Mouse (Mus musculus) G1E (cell line): ENCODE measurements around the gene Klhl26. TPM values are rescaled to one million over a fixed set of nuclear protein-coding genes. Genes with fewer than 3 reads are reported as not detected.

Experiments used
- ATAC-seq: 2 replicates; pipeline ENCODE4 v1.8.0; 2016; ENCODE audit warnings: mild to moderate bottlenecking; ENCODE audit not compliant: insufficient number of reproducible peaks, poor library complexity, low FRiP score, severe bottlenecking; ENCODE audit errors: extremely low read depth
- DNase-seq: peaks from one replicate; pipeline ENCODE4 v3.0.0; 2012; ENCODE audit warnings: low spot score
- H3K27me3 ChIP-seq: 2 replicates; pipeline ENCODE4 v1.6.1; 2012; ENCODE audit warnings: mild to moderate bottlenecking, low read length, inconsistent platforms; ENCODE audit not compliant: insufficient read depth
- H3K36me3 ChIP-seq: replicated peaks from 2 replicates; pipeline ENCODE3; 2012; ENCODE audit warnings: mild to moderate bottlenecking, inconsistent platforms
- H3K4me1 ChIP-seq: 2 replicates; pipeline ENCODE4 v1.6.1; 2012; ENCODE audit warnings: low read depth, low read length, inconsistent platforms, mixed read lengths; ENCODE audit not compliant: insufficient read depth
- H3K4me3 ChIP-seq: 2 replicates; pipeline ENCODE4 v1.5.1; 2012; ENCODE audit warnings: low read depth, mild to moderate bottlenecking, inconsistent platforms, low read length, moderate library complexity, mixed read lengths
- H3K9me3 ChIP-seq: replicated peaks from 2 replicates; pipeline ENCODE4 v1.6.1; 2012; ENCODE audit warnings: inconsistent platforms
- CTCF ChIP-seq: IDR thresholded peaks from 2 replicates; pipeline ENCODE4 v1.5.1; 2012; ENCODE audit warnings: low read depth, low read length, inconsistent platforms, mixed read lengths
- GATA1 ChIP-seq: IDR thresholded peaks from 2 replicates; pipeline ENCODE4 v1.6.1; 2012; ENCODE audit warnings: borderline replicate concordance, low read length, inconsistent platforms, mixed read lengths
- GATA2 ChIP-seq: IDR thresholded peaks from 2 replicates; pipeline ENCODE4 v1.6.1; 2012; ENCODE audit warnings: low read depth, low read length, inconsistent platforms, borderline replicate concordance
- POLR2AphosphoS5 ChIP-seq: IDR thresholded peaks from 2 replicates; pipeline ENCODE4 v1.6.1; 2012; ENCODE audit warnings: low read depth, low read length, inconsistent platforms; ENCODE audit not compliant: insufficient replicate concordance
- TAL1 ChIP-seq: conservative IDR thresholded peaks from 2 replicates; pipeline ENCODE4 v1.6.1; 2012; ENCODE audit warnings: low read depth, low read length, inconsistent platforms, mixed read lengths
- polyA plus RNA-seq: library from polyadenylated mRNA; stranded (reverse); fragments of >175 nt; gene quantifications from 2 replicates; pipeline ENCODE4 v1.2.3, GENCODE M21; 2012
- total RNA-seq, 2 experiments: library from RNA; stranded (forward) in 1 of 2; stranded (reverse) in 1 of 2; fragments of 200-1000 nt in 1 of 2; fragments of >200 nt in 1 of 2; fragmentation: Nextera tagmentation in 1 of 2; gene quantifications; 2 replicates each; pipeline ENCODE4 v1.2.3; 2014 to 2017

The Klhl26 gene
- total and polyA plus RNA-seq, 3 experiments, result 12.8 to 23.6 (median 13.9) TPM

GRCm38 (mm10) chr8:70492664-70493640, 16.2 kb upstream of the Klhl26 start, which contains the start of gene Crlf1:
Gene Crlf1 (plus strand): TSS chr8:70493158.
- peak within 1 kb of the TSS; percentile 67; the same call in 1 of the 2 replicates for H3K4me3 ChIP-seq
- no peak for DNase-seq
- H3K27me3 ChIP-seq, result peaks cover 98% of the 10 kb centered on the region
- no peak for TF ChIP-seq GATA2
- TF ChIP-seq CTCF, result no peak
- TF ChIP-seq POLR2AphosphoS5, result no peak
- TF ChIP-seq GATA1, result no peak
- TF ChIP-seq TAL1, result no peak
- ATAC-seq, result no peak
- H3K9me3 ChIP-seq, result no peaks in the 10 kb centered on the region
- peaks cover 30% of the 10 kb centered on the region for H3K4me1 ChIP-seq
- H3K36me3 ChIP-seq, result no peaks in the 10 kb centered on the region

GRCm38 (mm10) chr8:70490880-70491495, 14.2 kb upstream of the Klhl26 start:
- H3K36me3 ChIP-seq, result no peaks in the 10 kb centered on the region
- H3K9me3 ChIP-seq, result no peaks in the 10 kb centered on the region
- no peak for DNase-seq
- no peak for ATAC-seq
- H3K27me3 ChIP-seq, result peaks cover 98% of the 10 kb centered on the region
- peaks cover 45% of the 10 kb centered on the region for H3K4me1 ChIP-seq
- TF ChIP-seq TAL1 (no peak), GATA2 (no peak), POLR2AphosphoS5 (no peak), CTCF (no peak), GATA1 (no peak)
- H3K4me3 ChIP-seq, result no peak overlapping the region

GRCm38 (mm10) chr8:70490061-70490879, 13.5 kb upstream of the Klhl26 start:
- DNase-seq (no peak), ATAC-seq (no peak)
- no peak for TF ChIP-seq POLR2AphosphoS5
- no peak for TF ChIP-seq GATA1
- Histone ChIP-seq H3K4me3 (no peak overlapping the region), H3K9me3 (no peaks in the 10 kb centered on the region), H3K4me1 (peaks cover 47% of the 10 kb centered on the region), H3K27me3 (peaks cover 98% of the 10 kb centered on the region), H3K36me3 (no peaks in the 10 kb centered on the region)

DNA sequence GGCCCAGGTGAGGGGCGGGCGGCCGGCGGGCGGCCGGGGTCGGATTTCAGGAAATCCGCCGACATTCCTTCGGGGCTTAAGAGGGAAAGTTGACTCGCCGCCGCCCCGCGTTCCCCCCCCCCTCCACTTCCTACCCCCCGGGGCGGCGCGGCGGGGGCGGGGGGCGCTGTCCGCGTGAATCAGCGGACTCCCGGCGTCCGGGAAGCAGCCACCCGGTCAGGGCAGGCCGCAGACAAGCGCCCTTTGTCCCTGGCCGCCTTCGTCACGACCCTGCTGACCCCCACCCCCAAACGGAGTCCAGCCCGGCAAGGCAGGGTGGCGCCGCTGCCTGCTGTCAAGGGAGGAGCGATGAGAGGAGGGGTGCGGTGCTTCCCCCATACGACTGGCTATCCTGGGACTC, 12.8 kb upstream of the Klhl26 start:
- H3K4me1 ChIP-seq, result peaks cover 47% of the 10 kb centered on the region
- H3K4me3 ChIP-seq, result no peak overlapping the region
- no peaks in the 10 kb centered on the region for H3K9me3 ChIP-seq
- peaks cover 98% of the 10 kb centered on the region for H3K27me3 ChIP-seq
- TF ChIP-seq GATA2 (no peak), TAL1 (no peak), CTCF (no peak), POLR2AphosphoS5 (no peak), GATA1 (no peak)
- no peak for DNase-seq
- no peak for ATAC-seq
- H3K36me3 ChIP-seq, result no peaks in the 10 kb centered on the region

- no peaks in the 10 kb centered on the region for H3K9me3 ChIP-seq
- peaks cover 98% of the 10 kb centered on the region for H3K27me3 ChIP-seq
- H3K4me1 ChIP-seq, result peaks cover 52% of the 10 kb centered on the region
- H3K36me3 ChIP-seq, result no peaks in the 10 kb centered on the region
- no peak overlapping the region for H3K4me3 ChIP-seq
- TF ChIP-seq GATA1, result no peak
- no peak for TF ChIP-seq TAL1
- no peak for TF ChIP-seq GATA2
- TF ChIP-seq CTCF, result no peak
- no peak for DNase-seq
- ATAC-seq, result no peak
These were observed 12.2 kb upstream of the Klhl26 start for GRCm38 (mm10) chr8:70488931-70489470.
